Comparison of ENCODE assay signal across 9 mouse cellular contexts in genomic region chr11:25057543-25057942, GRCm38 (mm10).
DNase-seq lines count a peak whose midpoint lies in the region; ATAC-seq lines count a peak whose summit lies in the region.
"Had no signal": no experiment of that assay in that cellular context is flagged by ENCODE, and none has a peak within 500 bp of the region (broad histone marks: within the 10 kb centered on the region; RNA-seq: fewer than 3 reads in every experiment).

No protein-coding gene starts in this region.

- DNase-seq in liver, embryonic 11.5 days (ENCODE audit: low spot score), result no peak
- no peak for DNase-seq in liver
- no peak for DNase-seq in limb, embryonic 10.5 days (ENCODE audit: low spot score)
- no peak for DNase-seq in urinary bladder, postnatal 14 days (ENCODE audit: low spot score)
- no peak for DNase-seq in gastrocnemius, postnatal 14 days
- no peak for DNase-seq in cerebellum, adult 11 months

- no peaks in the 10 kb centered on the region for H3K36me3 ChIP-seq in liver, embryonic 11.5 days (ENCODE audit: control insufficient read depth, insufficient read depth, low read length)
- no peaks in the 10 kb centered on the region for H3K36me3 ChIP-seq in forebrain, embryonic 13.5 days (ENCODE audit: poor library complexity, severe bottlenecking)
- H3K36me3 ChIP-seq in limb, embryonic 10.5 days, result no peaks in the 10 kb centered on the region
- H3K36me3 ChIP-seq in neural tube, embryonic 15.5 days, result no peaks in the 10 kb centered on the region

- H3K27me3 ChIP-seq in liver, embryonic 11.5 days (replicated peaks; ENCODE audit: control insufficient read depth, insufficient read depth, low read length), result no peaks in the 10 kb centered on the region
- no peaks in the 10 kb centered on the region for H3K27me3 ChIP-seq in forebrain, embryonic 13.5 days
- no peaks in the 10 kb centered on the region for H3K27me3 ChIP-seq in limb, embryonic 10.5 days (ENCODE audit: low read depth, poor library complexity, severe bottlenecking)
- H3K27me3 ChIP-seq in neural tube, embryonic 15.5 days (replicated peaks), result no peaks in the 10 kb centered on the region

- peak; percentile 26; the same call in 1 of the 2 replicates for ATAC-seq in liver, embryonic 11.5 days (replicated peaks; ENCODE audit: low FRiP score)
- peak; percentile 58; the same call in 1 of the 2 replicates for ATAC-seq in forebrain, embryonic 13.5 days
- no peak for ATAC-seq in neural tube, embryonic 15.5 days (ENCODE audit: low FRiP score)
- ATAC-seq: activated CD4-positive, CD25-positive, alpha-beta regulatory T cell, adult 4 months had no signal

- no peak overlapping the region for H3K27ac ChIP-seq in liver, embryonic 11.5 days (ENCODE audit: low read depth, low read length)
- peak overlapping the region; percentile 22; the same call in 1 of the 2 replicates for H3K27ac ChIP-seq in forebrain, embryonic 13.5 days
- peak overlapping the region; percentile 62 for H3K27ac ChIP-seq in limb, embryonic 10.5 days
- H3K27ac ChIP-seq in neural tube, embryonic 15.5 days (replicated peaks), result no peak overlapping the region

- WGBS in liver, embryonic 11.5 days, result 34% methylated on average over 2 of the region's 2 CpGs
- WGBS in forebrain, embryonic 13.5 days, result 6% methylated on average over 2 of the region's 2 CpGs
- WGBS in limb, embryonic 10.5 days, result 12% methylated on average over 2 of the region's 2 CpGs
- 8% methylated on average over 2 of the region's 2 CpGs for WGBS in neural tube, embryonic 15.5 days

- no peak overlapping the region for H3K9ac ChIP-seq in liver, embryonic 11.5 days (ENCODE audit: low read depth, low read length)
- no peak overlapping the region for H3K9ac ChIP-seq in forebrain, embryonic 13.5 days
- H3K9ac ChIP-seq in neural tube, embryonic 15.5 days (replicated peaks), result no peak overlapping the region

- H3K9me3 ChIP-seq in liver, embryonic 11.5 days (ENCODE audit: control insufficient read depth, low read length), result no peaks in the 10 kb centered on the region; the same call in 1 of the 2 replicates
- H3K9me3 ChIP-seq in forebrain, embryonic 13.5 days (replicated peaks), result no peaks in the 10 kb centered on the region; the same call in 1 of the 2 replicates
- H3K9me3 ChIP-seq in limb, embryonic 10.5 days (replicated peaks), result no peaks in the 10 kb centered on the region
- no peaks in the 10 kb centered on the region for H3K9me3 ChIP-seq in neural tube, embryonic 15.5 days (replicated peaks)

- no peaks in the 10 kb centered on the region for H3K4me1 ChIP-seq in liver, embryonic 11.5 days (replicated peaks; ENCODE audit: control insufficient read depth, insufficient read depth, low read length)
- H3K4me1 ChIP-seq in forebrain, embryonic 13.5 days, result peaks cover 11% of the 10 kb centered on the region
- peaks cover 38% of the 10 kb centered on the region for H3K4me1 ChIP-seq in limb, embryonic 10.5 days
- H3K4me1 ChIP-seq in neural tube, embryonic 15.5 days, result peaks cover 6% of the 10 kb centered on the region; the same call in 1 of the 2 replicates

- no peak overlapping the region for H3K4me2 ChIP-seq in liver, embryonic 11.5 days
- H3K4me2 ChIP-seq in forebrain, embryonic 13.5 days, result peak overlapping the region; percentile 40
- H3K4me2 ChIP-seq in neural tube, embryonic 15.5 days, result peak overlapping the region; percentile 46

- intact Hi-C loops in gastrocnemius, postnatal 14 days (cut with DNase I; ENCODE audit: low total_unique reads), result no loop called here

- H3K4me3 ChIP-seq in liver, embryonic 11.5 days (ENCODE audit: low read depth, low read length), result no peak overlapping the region
- H3K4me3 ChIP-seq in forebrain, embryonic 13.5 days, result no peak overlapping the region
- peak overlapping the region; percentile 38; the same call in 1 of the 2 replicates for H3K4me3 ChIP-seq in limb, embryonic 10.5 days
- 0 out of 2 replicates have a peak overlapping the region, but pooled peaks have one; percentile 2 for H3K4me3 ChIP-seq in neural tube, embryonic 15.5 days (replicated peaks)

Comparison
In these comparisons a context has a peak if more than half of its experiments do, and no peak if none do; other contexts are left out.
1. H3K27ac ChIP-seq: peak in forebrain, embryonic 13.5 days (single experiment) and limb, embryonic 10.5 days (single experiment); none in liver, embryonic 11.5 days (single experiment) and neural tube, embryonic 15.5 days (single experiment).
2. H3K4me3 ChIP-seq: peak in limb, embryonic 10.5 days (single experiment) and neural tube, embryonic 15.5 days (single experiment); none in liver, embryonic 11.5 days (single experiment) and forebrain, embryonic 13.5 days (single experiment).